Mouse (Mus musculus) ES-Bruce4 (cell line): Measurements from ENCODE around the gene Dhdh. TPM values are rescaled to one million over a fixed set of nuclear protein-coding genes. Genes with fewer than 3 reads are reported as not detected.
"Not testable (repeated sequence)": the region's sequence is repeated elsewhere in the genome, so short reads cannot be mapped to it uniquely, and the experiment has no call there.

Source experiments
- H3K27ac ChIP-seq: 2 replicates; pipeline ENCODE4 v1.5.1; 2012; ENCODE audit warnings: low read length, inconsistent platforms; ENCODE audit not compliant: insufficient read depth
- H3K27me3 ChIP-seq: 2 replicates; pipeline ENCODE4 v1.6.1; 2012; ENCODE audit warnings: mild to moderate bottlenecking, low read length, inconsistent platforms; ENCODE audit not compliant: control insufficient read depth, poor library complexity, insufficient read depth, severe bottlenecking
- H3K36me3 ChIP-seq: 2 replicates; pipeline ENCODE4 v1.6.1; 2012; ENCODE audit warnings: inconsistent platforms, mild to moderate bottlenecking, low read length, moderate library complexity; ENCODE audit not compliant: control insufficient read depth, poor library complexity, insufficient read depth, severe bottlenecking
- H3K4me1 ChIP-seq: one replicate; pipeline ENCODE4 v1.8.1; 2011; ENCODE audit warnings: low read length; ENCODE audit not compliant: control insufficient read depth, insufficient read depth
- H3K4me3 ChIP-seq: 2 replicates; pipeline ENCODE4 v1.5.1; 2011; ENCODE audit warnings: low read depth, mild to moderate bottlenecking, low read length
- H3K9ac ChIP-seq: 2 replicates; pipeline ENCODE4 v1.6.1; 2012; ENCODE audit warnings: low read depth, mild to moderate bottlenecking, inconsistent platforms; ENCODE audit not compliant: poor library complexity, severe bottlenecking
- H3K9me3 ChIP-seq: replicated peaks from 2 replicates; pipeline ENCODE4 v1.6.1; 2012; ENCODE audit warnings: mild to moderate bottlenecking, low read length, inconsistent platforms; ENCODE audit not compliant: control insufficient read depth, poor library complexity, insufficient read depth, severe bottlenecking
- CTCF ChIP-seq: IDR thresholded peaks from one replicate; pipeline ENCODE4 v1.8.1; 2011; ENCODE audit warnings: low read depth, low read length
- EP300 ChIP-seq: IDR thresholded peaks from 2 replicates; pipeline ENCODE4 v1.6.1; 2011; ENCODE audit warnings: low read depth, low read length; ENCODE audit not compliant: insufficient read depth
- POLR2A ChIP-seq: IDR thresholded peaks from one replicate; pipeline ENCODE4 v1.8.1; 2011; ENCODE audit warnings: low read length; ENCODE audit not compliant: insufficient read depth
- polyA plus RNA-seq: library from polyadenylated mRNA; stranded (reverse); fragments of >200 nt; gene quantifications from 2 replicates; pipeline ENCODE4 v1.2.4, GENCODE M21; 2011; ENCODE audit warnings: low read depth; ENCODE audit not compliant: missing spikeins, insufficient read depth, insufficient read length

Dhdh gene
- polyA plus RNA-seq, 1 experiment, result 15.3 TPM

DNA sequence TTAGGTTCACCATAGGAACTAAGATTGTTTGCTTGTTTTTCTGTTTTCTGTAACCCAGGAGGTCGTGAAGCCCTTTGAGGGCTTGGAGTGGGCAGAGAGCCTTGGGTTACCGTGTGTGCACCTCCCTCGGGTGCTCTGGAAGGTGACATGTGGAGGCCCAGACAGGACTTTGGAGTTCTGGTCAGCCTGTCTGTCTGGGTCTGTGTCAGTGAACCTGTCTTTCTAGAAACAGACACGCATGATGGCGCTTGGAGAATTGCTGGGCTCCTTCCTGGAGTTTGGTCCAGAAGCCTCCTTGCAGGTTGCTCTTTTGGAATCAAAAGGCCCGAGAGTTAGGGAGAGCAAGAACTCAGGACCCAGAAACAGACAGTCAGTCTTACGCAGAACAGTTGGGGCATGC is 28.2 kb downstream of the Dhdh start:
- Histone ChIP-seq H3K9me3 (no peaks in the 10 kb centered on the region), H3K4me1 (peaks cover under 1% of the 10 kb centered on the region), H3K36me3 (peaks cover 54% of the 10 kb centered on the region), H3K9ac (peak overlapping the region; percentile 82), H3K27ac (peak overlapping the region; percentile 98), H3K4me3 (peak overlapping the region; percentile 70), H3K27me3 (no peaks in the 10 kb centered on the region)
- TF ChIP-seq EP300, result no peak
- TF ChIP-seq CTCF, result no peak
- no peak for TF ChIP-seq POLR2A

DNA sequence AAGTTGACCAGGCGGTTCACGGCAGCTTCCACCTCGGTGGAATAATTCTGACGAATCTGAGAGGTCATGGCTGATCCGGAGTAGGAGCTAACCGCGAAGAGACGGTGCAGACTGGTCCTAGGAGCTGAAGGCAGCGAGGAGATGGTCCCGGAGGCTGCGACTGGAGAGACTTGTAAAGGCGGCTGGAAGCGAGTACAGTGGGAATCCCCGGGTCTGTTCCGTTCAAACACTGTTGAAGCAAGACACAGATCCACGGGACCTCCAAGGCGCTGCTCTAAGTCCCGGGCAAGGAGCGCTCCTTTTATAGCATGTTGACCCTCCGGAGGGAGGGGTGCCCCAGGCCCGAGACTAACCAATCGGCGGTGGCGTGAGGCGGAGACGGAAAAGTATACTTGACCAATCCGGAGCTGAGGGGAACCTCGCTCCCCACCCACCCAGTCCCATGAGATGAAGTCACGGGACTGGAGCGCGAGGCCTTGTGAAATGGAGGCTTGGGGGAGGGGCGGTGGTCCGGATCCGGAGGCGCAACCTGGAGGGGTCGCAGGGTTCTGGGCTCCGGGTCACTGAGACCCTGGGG is 29.0 kb downstream of the Dhdh start, which contains the start of gene Ftl1:
Gene Ftl1, minus strand, starts transcription at position 321 of the 577 bp plus-strand sequence.
- peak within 1 kb of the TSS; percentile 90 for H3K4me3 ChIP-seq
- H3K36me3 ChIP-seq, result peaks cover 47% of the 10 kb centered on the region
- peak within 1 kb of the TSS; percentile 98 for H3K27ac ChIP-seq
- TF ChIP-seq POLR2A, result peak; percentile 94
- TF ChIP-seq EP300, result peak; percentile 72; the same call in 1 of the 2 replicates
- H3K27me3 ChIP-seq, H3K9me3 ChIP-seq, H3K4me1 ChIP-seq: not testable (repeated sequence)
- peak within 1 kb of the TSS; percentile 87 for H3K9ac ChIP-seq

DNA sequence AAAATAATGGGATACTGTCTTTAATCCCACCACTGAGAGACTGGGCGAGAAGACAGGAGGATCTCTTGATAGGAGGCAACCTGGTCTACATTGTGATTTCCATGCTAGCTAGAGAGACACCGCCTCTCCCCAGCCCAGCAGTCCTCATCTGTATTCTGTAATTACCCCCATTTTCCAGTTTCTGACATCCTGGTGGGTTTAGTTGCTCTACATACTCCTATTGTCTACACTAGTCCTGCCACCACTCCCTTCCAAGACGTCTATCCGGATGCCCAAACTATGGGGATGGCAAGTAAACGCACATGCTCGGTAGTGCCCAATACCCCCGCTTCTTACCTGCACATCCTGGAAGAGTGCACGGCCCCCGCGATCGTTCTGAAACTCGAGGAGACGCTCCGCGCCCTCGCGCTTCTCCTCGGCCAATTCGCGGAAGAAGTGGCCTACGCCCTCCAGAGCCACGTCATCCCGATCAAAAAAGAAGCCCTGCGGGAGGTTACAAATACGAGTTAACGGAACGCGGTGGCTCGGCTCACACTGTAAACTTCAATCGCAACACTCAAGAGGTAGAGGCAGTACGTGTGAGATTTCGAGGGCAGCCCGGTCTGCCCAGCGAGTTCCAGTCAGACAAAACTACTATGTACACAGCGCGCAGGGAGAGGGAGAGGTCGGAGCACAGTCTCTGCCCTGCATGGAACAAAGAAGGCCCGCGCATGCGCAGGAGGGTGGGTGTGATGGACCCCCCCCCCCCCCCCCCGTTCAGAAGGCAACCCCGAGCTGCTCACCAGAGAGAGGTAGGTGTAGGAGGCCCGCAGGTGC is 29.6 kb downstream of the Dhdh start:
- Histone ChIP-seq H3K27me3 (no peaks in the 10 kb centered on the region), H3K9me3 (no peaks in the 10 kb centered on the region), H3K9ac (peak overlapping the region; percentile 87), H3K27ac (peak overlapping the region; percentile 57), H3K4me3 (peak overlapping the region; percentile 90), H3K36me3 (peaks cover 40% of the 10 kb centered on the region), H3K4me1 (peaks cover 3% of the 10 kb centered on the region)
- peak; percentile 18 for TF ChIP-seq POLR2A
- no peak for TF ChIP-seq EP300

DNA sequence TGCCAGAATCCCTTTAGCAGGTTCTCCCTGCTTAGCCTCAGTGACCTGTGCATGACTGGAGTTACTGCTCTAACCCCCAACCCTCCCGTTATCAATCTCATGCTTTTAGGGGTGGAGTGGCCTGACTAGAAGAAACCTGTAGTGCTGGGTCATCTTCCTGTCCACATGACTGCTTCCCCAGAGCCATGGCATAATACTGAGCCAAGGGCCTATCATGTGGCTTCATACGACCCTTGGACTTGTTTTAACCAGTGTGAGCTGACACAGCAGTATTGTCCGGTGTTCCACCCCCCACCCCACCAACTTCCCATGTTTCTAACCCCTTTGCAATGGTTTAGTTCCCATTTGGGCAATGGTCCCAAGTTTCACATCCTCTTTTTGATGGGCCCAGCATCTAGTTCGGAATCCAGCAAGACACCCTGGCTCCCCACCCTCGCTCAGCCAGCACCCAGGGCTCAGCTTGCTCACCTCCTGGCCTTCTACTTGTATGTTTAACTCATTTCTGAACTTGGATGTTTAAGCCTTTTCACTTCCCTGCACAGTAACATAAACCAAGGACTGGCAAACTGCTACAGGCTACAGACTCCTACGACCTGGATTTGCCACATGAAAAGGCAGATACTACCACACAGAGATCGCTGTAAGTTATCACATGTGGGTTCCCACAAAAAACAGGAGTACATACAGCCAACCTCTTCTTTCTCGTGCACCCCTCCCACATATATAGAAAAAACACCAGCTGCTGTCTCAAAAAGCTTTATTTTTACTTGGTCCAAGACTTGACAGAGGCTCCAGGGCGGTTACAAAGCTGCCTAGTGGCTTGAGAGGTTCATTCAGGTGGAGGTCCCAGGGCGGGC is 31.2 kb downstream of the Dhdh start:
- H3K9me3 ChIP-seq, result no peaks in the 10 kb centered on the region
- peak overlapping the region; percentile 90 for H3K4me3 ChIP-seq
- H3K27me3 ChIP-seq, result no peaks in the 10 kb centered on the region
- peaks cover 3% of the 10 kb centered on the region for H3K4me1 ChIP-seq
- peak overlapping the region; percentile 87 for H3K9ac ChIP-seq
- peaks cover 28% of the 10 kb centered on the region for H3K36me3 ChIP-seq
- TF ChIP-seq CTCF (no peak), EP300 (peak; percentile 68; the same call in 1 of the 2 replicates), POLR2A (peak; percentile 43)
- peak overlapping the region; percentile 57 for H3K27ac ChIP-seq

DNA sequence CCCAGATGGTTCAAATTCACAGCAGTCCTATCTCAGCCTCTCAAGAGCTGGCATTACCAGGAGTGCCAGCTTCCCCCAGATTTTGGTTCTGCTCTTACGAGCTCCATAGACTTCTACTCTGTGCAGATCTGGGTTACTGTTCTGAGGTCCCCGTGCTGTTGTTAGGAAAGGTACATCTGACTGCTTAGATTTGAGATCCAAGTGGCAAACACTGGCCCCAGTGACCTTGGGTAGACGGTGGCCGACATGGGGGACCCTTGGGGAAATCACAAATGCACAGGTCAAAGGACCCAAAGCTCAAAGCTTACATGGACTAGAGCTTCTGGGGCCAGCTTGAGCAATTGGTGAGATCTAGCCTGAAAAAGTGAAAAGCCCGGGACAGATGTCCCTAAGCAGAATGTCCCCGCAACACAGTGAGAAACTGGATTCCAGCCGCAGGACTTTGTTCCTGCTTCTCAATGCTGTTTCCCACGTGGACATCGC is 31.8 kb downstream of the Dhdh start:
- Histone ChIP-seq H3K27ac (peak overlapping the region; percentile 57), H3K27me3 (no peaks in the 10 kb centered on the region), H3K9me3 (no peaks in the 10 kb centered on the region), H3K4me1 (peaks cover 3% of the 10 kb centered on the region), H3K9ac (peak overlapping the region; percentile 87), H3K36me3 (peaks cover 32% of the 10 kb centered on the region), H3K4me3 (peak overlapping the region; percentile 90)
- TF ChIP-seq POLR2A (no peak), CTCF (no peak), EP300 (no peak)
